Mouse (Mus musculus): ENCODE measurements around the gene Aggf1. TPM values are rescaled to one million over a fixed set of nuclear protein-coding genes. Genes with fewer than 3 reads are reported as not detected.

Aggf1 gene
- total and polyA plus RNA-seq, 3 experiments: 50.5 to 74.5 (median 55.1) TPM

GRCm38 (mm10) chr13:95347018-95347696 is 28.0 kb downstream of the Aggf1 start:
- peak; percentile 74 for DNase-seq (ENCODE audit: low read depth, low spot score)
- H3K4me1 ChIP-seq (ENCODE audit: control insufficient read depth in 1 of 2, insufficient read depth in 2 of 2, low read length in 2 of 2): no peaks in the 10 kb centered on the region
- peaks cover 0 to 7% of the 10 kb centered on the region in 2 experiments; a peak in 2 of 4 replicates for H3K36me3 ChIP-seq (ENCODE audit: control insufficient read depth in 1 of 2, insufficient read depth in 2 of 2, low read length in 2 of 2)
- no peaks in the 10 kb centered on the region for H3K9me3 ChIP-seq (replicated peaks; ENCODE audit: insufficient read depth, low read length)
- H3K79me2 ChIP-seq (ENCODE audit: control insufficient read depth, insufficient read depth, low read length, poor library complexity): no peaks in the 10 kb centered on the region
- no peak overlapping the region for H3K4me3 ChIP-seq (ENCODE audit: control insufficient read depth in 1 of 2, insufficient read depth in 1 of 2, low read depth in 2 of 2, low read length in 2 of 2)
- H3K27me3 ChIP-seq (ENCODE audit: control insufficient read depth in 1 of 2, insufficient read depth in 2 of 2, low read length in 2 of 2): no peaks in the 10 kb centered on the region
- TF ChIP-seq BHLHE40 (IDR thresholded peaks at IDR 0.05; ENCODE audit: borderline replicate concordance, low read depth, low read length) (0 out of 2 replicates have a peak, but pooled peaks have one; percentile 36), HCFC1 (IDR thresholded peaks at IDR 0.05; ENCODE audit: low read depth, low read length) (no peak), ZC3H11A (IDR thresholded peaks at IDR 0.05; ENCODE audit: low read depth, low read length) (peak; percentile 61), SMC3 (IDR thresholded peaks at IDR 0.05; ENCODE audit: low read depth, low read length) (peak; percentile 82), TAL1 (IDR thresholded peaks at IDR 0.05; ENCODE audit: low read length) (no peak), CTCF (IDR thresholded peaks at IDR 0.05 in 2 of 3, conservative IDR thresholded peaks at IDR 0.05 in 1 of 3; ENCODE audit: control insufficient read depth in 1 of 3, insufficient read depth in 1 of 3, low read depth in 2 of 3, low read length in 3 of 3, poor library complexity in 1 of 3, severe bottlenecking in 1 of 3) (peak; percentile 83 to 89 (median 84)), MYC (IDR thresholded peaks at IDR 0.05; ENCODE audit: low read depth, low read length) (no peak), MAFK (IDR thresholded peaks at IDR 0.05; ENCODE audit: borderline replicate concordance, low read depth, low read length) (no peak), JUND (IDR thresholded peaks at IDR 0.05; ENCODE audit: low read depth, low read length) (no peak), CHD2 (IDR thresholded peaks at IDR 0.05; ENCODE audit: low read length) (no peak), RAD21 (IDR thresholded peaks at IDR 0.05; ENCODE audit: low read depth, low read length) (peak; percentile 66)
- no peak overlapping the region for H3K9ac ChIP-seq (ENCODE audit: control insufficient read depth, low read depth, low read length, poor library complexity, severe bottlenecking)
- no peak overlapping the region for H3K27ac ChIP-seq (ENCODE audit: control insufficient read depth, low read depth, low read length)

- H3K4me3 ChIP-seq (ENCODE audit: control insufficient read depth in 1 of 2, insufficient read depth in 1 of 2, low read depth in 2 of 2, low read length in 2 of 2): no peak overlapping the region
- no peak overlapping the region for H3K27ac ChIP-seq (ENCODE audit: control insufficient read depth, low read depth, low read length)
- H3K79me2 ChIP-seq (ENCODE audit: control insufficient read depth, insufficient read depth, low read length, poor library complexity): no peaks in the 10 kb centered on the region
- DNase-seq (ENCODE audit: low read depth, low spot score): no peak
- H3K9ac ChIP-seq (ENCODE audit: control insufficient read depth, low read depth, low read length, poor library complexity, severe bottlenecking): no peak overlapping the region
- H3K27me3 ChIP-seq (ENCODE audit: control insufficient read depth in 1 of 2, insufficient read depth in 2 of 2, low read length in 2 of 2): no peaks in the 10 kb centered on the region
- 0 out of 4 replicates have a peak, but pooled peaks cover 0 to 2% of the 10 kb centered on the region in 2 experiments for H3K36me3 ChIP-seq (ENCODE audit: control insufficient read depth in 1 of 2, insufficient read depth in 2 of 2, low read length in 2 of 2)
- TF ChIP-seq BHLHE40 (IDR thresholded peaks at IDR 0.05; ENCODE audit: borderline replicate concordance, low read depth, low read length): no peak
- no peak for TF ChIP-seq MAFK (IDR thresholded peaks at IDR 0.05; ENCODE audit: borderline replicate concordance, low read depth, low read length)
- TF ChIP-seq ZMIZ1 (IDR thresholded peaks at IDR 0.05; ENCODE audit: low read depth, low read length): no peak
- TF ChIP-seq E2F4 (IDR thresholded peaks at IDR 0.05; ENCODE audit: borderline replicate concordance, low read depth, low read length): no peak
- no peak for TF ChIP-seq TAL1 (IDR thresholded peaks at IDR 0.05; ENCODE audit: low read length)
- TF ChIP-seq USF2 (IDR thresholded peaks at IDR 0.05; ENCODE audit: borderline replicate concordance in 1 of 2, insufficient read depth in 1 of 2, low read depth in 1 of 2, low read length in 2 of 2): no peak
- no peak for TF ChIP-seq ELF1 (IDR thresholded peaks at IDR 0.05; ENCODE audit: low read depth, low read length)
- no peak for TF ChIP-seq POLR2A (IDR thresholded peaks at IDR 0.05; ENCODE audit: control insufficient read depth in 1 of 2, insufficient read depth in 1 of 2, low read depth in 1 of 2, low read length in 2 of 2, poor library complexity in 1 of 2)
- no peaks in the 10 kb centered on the region for H3K9me3 ChIP-seq (replicated peaks; ENCODE audit: insufficient read depth, low read length)
- H3K4me1 ChIP-seq (ENCODE audit: control insufficient read depth in 1 of 2, insufficient read depth in 2 of 2, low read length in 2 of 2): no peaks in the 10 kb centered on the region
Measured at GRCm38 (mm10) chr13:95345869-95346268, 29.3 kb downstream of the Aggf1 start.
